ENCODE assay signal across 12 mouse cellular contexts in genomic region chr3:20132731-20133130, GRCm38 (mm10). TPM values are rescaled to one million over a fixed set of nuclear protein-coding genes. Genes with fewer than 3 reads are reported as not detected.
DNase-seq lines count a peak whose midpoint lies in the region.
"Had no signal": no experiment of that assay in that cellular context is flagged by ENCODE, and none has a peak within 500 bp of the region (broad histone marks: within the 10 kb centered on the region; RNA-seq: fewer than 3 reads in every experiment).

No protein-coding gene starts in this region.

- intact Hi-C loops in left cerebral cortex, postnatal 4 days (cut with DNase I), result no loop called here

- DNase-seq in adrenal gland, postnatal 14 days, result peak; percentile 18
- no peak for DNase-seq in adrenal gland, postnatal 4 days (ENCODE audit: low spot score in 2 of 2)
- peak; percentile 6 for DNase-seq in kidney, adult 9 months
- DNase-seq in kidney, adult 11 months, result no peak
- DNase-seq in fat pad, adult 2 months (ENCODE audit: extremely low read depth, low read depth, low spot score), result peak; percentile 30
- DNase-seq in lung, postnatal 14 days, result peak; percentile 26
- DNase-seq in left cerebral cortex, postnatal 4 days, result no peak
- no peak for DNase-seq in embryo, embryonic 10.5 days (ENCODE audit: low spot score)
- DNase-seq: adrenal gland, postnatal 10 days; layer of hippocampus, adult 9-11 months; liver, embryonic 13.5 days; thymus, postnatal 36 days had no signal

RNA-seq across cellular contexts. Expression of gene Gyg, which starts 22.4 kb away (rescaled TPM):
- 84.3 and 84.6 TPM in 2 replicates for total RNA-seq in adrenal gland, postnatal 14 days (2021)
- 10 to 100 TPM; 68.3 to 70.2 TPM for total RNA-seq in adrenal gland, postnatal 4 days (2021)
- 10 to 100 TPM; 52.5 to 56.4 TPM for total RNA-seq in left cerebral cortex, postnatal 4 days (2021)

Comparison
In these comparisons a context has a peak if more than half of its experiments do, and no peak if none do; other contexts are left out.
1. DNase-seq: peak in adrenal gland, postnatal 14 days (single experiment), kidney, adult 9 months (single experiment), fat pad, adult 2 months (single experiment) and lung, postnatal 14 days (single experiment); none in adrenal gland, postnatal 4 days (0 of 2), kidney, adult 11 months (single experiment), left cerebral cortex, postnatal 4 days (single experiment) and embryo, embryonic 10.5 days (single experiment).